Mouse (Mus musculus): ENCODE results near the gene Sema4c.
A peak's percentile ranks its signal among the peaks of the same experiment; 100 is the strongest.

Sema4c gene

DNA sequence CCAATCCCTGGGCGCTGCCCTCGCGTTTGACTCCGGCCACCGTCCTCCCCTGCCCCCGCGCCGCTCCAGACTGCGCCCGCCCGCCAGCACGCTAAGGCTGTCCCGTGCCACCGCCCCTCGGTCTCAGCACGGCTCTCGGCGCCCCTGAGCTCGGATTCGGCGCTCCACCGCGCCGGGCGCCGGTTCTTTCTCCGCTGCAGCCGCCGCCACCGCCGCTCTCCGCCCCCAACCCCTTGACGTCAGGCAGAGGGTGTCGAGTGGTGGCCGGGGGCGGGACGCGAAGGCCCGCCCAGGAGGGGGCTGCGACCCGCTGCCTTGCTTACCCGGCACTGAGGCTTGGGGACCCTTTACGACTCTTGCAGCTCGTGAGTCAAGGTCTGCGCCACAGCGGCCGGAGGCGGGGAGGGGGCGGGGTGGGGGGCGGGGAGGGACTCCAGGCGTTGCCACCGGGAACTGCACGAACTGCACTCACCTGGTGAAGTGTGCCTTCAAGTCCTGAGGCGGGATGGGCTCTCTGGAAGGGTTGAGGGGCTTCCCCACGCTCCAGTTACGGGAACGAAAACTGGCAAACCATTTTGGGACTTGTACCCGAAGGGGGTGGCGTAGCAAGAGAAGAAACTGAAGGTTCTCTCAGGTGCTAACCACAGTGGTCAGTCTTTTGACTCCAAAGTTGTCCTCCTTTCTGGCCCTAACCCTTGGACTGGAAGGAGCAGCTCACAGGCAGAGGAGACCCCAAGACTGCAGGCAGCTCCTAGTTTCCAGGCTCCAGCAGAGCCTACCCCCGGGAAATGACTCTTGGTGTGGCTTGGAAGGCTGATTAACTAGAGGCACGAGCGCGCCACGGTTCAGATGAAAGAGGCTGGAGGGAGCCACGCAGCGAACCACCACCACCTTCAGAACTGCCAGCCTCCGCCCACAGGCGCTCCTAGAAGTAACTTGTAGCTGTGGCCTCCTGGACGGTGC is at the start of gene Sema4c:
Sema4c (minus strand) TSS at position 319 of the 963 bp plus-strand sequence.
- DNase-seq (ENCODE audit: low spot score): peak; percentile 57

DNA sequence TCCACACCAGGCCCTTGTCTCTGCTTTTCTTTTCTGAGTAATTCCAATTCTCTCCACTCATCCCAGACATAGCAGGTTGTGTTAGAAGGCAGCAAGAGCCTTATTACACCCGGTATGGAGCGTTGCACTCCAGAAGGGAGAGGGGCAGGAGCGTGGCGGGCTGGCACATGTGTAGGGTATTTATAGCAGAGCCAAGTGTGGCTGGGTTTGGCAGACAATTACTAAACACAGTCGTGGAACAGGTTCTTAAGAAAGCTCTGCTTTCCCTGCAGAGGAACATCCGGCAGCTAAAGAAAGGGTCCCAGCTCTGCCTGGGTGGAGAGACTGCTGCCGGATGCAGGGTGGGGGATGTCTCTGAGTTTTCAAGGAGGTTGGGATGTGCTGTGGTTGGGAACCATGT is 48.8 kb upstream of the Sema4c start:
- no peak for DNase-seq (ENCODE audit: low spot score)

DNA sequence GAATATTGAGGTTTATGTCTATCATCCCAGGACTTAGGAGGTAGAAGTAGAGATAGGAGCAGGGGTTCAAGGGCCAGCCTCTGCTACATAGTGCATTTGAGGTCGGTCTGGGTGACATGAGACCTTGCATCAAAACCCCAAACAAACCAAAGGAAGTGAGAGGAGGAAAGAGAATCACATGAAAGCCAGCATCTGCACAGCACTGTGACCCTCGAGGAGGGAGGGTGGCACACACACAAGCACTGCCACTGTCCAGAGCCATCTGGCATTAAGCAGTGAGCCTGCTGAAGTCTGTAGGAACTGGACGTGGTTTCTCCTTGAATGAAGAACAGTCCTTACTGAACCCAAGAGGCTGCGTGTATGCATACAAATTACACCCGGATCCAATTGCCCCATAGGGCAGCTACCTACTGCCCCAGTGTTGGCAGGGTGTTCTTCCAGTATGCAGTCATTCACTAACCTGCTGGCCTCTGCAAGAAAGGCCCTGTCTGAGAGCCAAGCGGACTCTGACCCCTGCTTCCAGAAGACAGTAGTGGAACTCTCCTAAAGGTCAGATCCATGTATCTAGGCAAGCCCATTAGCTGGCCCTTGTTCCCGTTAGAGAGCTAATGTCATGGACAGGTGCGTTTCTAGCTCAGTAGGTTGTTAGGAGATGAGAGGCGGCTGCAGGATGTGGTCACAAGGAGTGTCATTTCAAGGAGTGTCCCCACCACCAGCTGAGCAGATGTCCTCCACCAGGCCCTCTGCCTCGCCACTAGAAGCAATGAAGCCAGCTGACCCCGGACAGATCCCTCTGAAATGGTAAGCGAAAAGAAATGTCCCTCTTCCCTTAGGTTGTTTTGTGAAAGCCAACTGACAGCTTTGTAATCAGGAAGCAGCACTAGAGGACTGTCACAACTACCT is 46.4 kb upstream of the Sema4c start:
- DNase-seq (ENCODE audit: low spot score): no peak

DNA sequence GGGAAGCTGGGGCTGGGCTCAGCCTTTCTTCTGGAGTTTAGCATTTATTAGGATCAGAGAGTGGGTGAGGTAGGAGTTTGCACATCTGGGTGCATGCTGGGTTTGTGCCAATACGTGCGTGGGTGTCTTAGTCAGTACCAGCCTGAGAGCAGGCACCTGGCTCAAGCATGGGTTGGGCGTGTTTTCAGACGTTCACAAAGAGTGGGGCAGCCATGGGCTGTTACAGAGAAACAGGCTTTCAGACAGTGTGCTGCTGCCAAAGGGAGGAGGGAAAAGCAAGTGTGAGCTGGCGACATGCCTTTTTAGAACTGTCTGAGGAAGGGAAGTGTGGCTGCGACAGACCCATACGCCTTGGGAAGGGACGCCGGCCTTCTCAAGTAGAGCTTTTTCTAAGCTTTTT is 45.2 kb upstream of the Sema4c start:
- DNase-seq (ENCODE audit: low spot score): no peak

DNA sequence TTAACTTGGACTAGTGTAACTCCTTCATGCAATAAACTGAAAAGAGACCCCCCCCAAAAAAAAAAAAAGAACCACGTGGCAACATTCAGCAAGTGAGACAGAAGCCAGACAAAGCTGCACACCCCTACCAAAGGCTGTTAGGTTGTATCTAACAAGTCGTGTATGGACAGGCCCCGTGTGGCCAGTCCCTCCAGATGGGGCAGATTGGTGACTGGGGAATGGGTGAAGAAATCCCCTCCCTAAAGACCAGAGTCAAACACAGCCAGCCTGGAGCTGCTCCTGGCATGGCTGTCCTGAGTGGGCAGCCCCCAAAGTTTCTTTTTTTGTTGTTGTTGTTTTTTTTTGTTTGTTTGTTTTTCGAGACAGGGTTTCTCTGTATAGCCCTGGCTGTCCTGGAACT is 44.1 kb upstream of the Sema4c start:
- DNase-seq (ENCODE audit: low spot score): no peak

DNA sequence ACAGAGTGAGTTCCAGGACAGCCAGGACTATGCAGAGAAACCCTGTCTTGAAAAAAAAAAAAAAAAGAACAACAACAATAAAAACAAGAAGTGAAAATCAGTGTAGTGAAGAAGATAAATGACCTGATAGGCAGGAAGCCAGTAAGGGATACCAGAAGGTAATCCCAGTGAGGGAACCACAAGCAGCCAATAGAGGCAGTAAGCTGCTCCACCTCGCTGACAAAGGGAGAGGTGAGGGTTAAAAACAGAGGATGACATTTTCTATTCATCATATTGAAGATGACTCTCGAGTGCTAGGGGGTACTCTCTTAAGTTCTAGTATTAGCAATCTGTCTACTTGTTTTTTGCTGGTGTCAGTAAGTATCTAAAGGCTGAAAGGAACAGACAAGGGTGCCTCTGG is 40.3 kb upstream of the Sema4c start:
- DNase-seq (ENCODE audit: low spot score): no peak

DNA sequence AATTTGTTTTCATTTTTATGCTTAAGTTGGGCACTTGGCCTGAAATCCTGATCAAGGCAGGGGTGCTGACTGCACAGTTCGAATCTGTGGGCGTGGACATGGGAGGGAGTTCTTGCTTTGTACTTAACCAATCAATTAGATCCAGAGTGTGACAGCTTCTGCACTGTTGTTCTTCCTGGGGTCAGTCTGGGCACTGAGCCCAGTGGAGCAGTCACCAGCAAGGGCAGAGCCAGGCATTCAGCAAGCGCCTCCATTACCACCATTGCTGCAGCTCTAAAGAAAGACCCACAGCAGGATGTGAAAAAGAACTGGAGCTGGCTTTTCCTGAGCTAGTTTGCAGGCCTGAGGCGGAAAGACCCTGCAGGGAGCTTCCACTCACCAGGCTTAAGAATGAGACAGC is 38.0 kb upstream of the Sema4c start:
- DNase-seq (ENCODE audit: low spot score): no peak

DNA sequence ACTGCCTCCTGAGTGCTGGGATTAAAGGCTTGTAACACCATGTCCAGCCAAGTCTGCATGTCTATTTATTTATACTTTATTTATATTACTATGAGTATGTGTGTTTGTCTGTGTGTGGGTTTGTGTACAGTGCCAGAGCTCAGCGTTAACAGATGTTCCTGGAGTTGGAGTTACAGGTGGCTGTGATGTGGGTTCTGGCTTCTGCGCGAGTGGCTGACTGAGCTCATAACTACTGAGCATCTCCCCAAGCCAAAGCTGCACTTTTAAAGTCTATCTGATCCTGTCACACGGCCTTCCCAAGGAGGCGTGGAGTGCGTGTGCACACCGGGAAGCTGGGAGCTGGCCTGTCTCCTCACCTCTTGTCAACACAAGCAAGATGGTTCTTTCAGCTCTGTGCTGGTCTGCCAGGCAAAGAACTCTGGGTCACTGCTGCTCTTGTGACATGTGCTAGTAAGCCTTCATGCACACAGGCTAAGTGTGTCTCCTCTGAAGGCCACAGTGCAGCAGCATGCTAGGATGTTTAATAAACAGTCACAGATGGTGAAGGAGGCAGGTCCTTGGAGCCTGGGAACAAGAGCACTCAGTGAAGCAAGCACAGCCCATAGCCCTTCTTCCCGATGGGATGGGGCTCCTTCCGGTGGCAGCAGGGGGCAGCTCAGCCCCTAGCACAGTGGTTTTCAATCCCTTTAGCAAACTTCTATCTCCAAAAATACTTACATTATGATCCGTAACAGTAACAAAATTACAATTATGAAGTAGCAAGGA is 37.2 kb upstream of the Sema4c start:
- DNase-seq (ENCODE audit: low spot score): no peak

DNA sequence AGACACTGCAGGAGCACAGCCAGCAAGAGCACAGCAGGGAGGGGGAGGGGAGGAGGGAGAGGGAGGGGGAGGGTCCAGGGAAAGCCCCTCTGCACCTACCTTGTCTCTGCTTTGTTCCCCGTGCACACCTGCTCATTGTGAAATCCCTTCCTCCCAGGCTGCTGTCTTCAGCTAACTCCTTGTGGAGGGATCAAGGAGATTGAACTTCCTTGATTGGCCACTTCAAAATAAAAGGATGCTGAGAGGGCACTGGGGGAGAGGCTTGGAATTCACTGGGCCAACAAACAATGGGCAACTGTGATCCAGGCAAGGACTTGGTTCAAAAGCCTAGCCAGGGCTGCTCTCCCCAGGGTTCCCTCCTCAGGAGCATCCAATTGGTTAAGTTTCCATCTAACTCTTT is 35.0 kb upstream of the Sema4c start:
- DNase-seq (ENCODE audit: low spot score): no peak

DNA sequence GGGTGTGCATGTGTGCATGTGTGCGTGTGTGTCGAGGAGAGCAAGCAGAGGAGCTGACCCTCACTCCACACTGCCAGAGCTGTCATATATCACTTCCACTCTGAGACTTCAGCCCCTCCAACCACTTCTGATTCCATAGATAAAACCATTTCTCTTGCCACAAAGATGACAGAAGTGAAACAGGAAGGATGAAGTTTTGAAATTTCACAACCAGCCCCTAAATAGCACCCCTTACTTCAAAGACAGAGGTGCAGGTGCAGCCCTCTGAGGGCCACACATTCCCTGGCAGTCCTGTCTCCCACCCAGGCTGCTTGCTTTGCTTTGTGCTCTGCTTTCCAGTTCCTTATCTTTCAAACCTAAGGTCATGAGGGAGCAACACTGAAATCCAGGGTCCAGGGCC is 33.3 kb upstream of the Sema4c start:
- no peak for DNase-seq (ENCODE audit: low spot score)

DNA sequence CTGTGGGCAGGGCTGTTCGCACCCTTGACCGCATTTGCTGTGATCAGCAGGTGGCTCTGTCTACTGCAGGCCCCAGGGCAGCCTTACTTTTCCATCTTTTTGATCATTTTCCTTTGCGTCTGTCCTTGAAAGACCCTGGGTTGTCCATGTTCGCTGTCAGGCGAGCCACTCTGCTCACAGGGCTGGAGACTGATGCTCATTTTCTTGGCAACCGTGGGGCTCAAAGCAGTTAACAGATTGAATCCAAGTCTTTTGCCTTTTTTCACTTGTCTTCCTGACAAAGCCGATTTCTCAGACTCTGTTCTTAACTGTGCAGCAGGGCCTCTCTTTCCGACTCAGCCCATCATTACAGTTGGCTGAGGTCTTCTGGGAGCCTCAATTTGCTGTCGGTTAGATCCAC is 32.5 kb upstream of the Sema4c start:
- DNase-seq (ENCODE audit: low spot score): no peak

DNA sequence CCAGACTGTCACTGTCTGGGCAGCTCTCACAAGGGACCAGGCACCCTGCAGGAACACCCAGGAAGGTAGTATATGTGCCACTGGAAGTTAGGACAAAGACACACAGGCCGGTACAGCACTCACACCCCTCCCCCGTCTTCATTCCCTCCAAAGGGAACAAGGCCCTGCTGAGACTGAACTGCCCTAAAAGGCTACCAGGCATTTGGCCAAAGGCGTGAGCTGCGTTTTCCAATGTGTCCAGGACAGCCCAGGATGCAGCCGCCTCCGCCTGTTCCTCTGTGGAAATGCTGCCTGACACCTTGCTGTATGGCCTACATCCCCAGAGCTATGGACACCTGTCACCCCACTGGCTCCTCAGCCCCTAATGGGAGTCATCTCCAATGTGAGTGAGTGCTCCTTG is 31.3 kb upstream of the Sema4c start:
- no peak for DNase-seq (ENCODE audit: low spot score)

DNA sequence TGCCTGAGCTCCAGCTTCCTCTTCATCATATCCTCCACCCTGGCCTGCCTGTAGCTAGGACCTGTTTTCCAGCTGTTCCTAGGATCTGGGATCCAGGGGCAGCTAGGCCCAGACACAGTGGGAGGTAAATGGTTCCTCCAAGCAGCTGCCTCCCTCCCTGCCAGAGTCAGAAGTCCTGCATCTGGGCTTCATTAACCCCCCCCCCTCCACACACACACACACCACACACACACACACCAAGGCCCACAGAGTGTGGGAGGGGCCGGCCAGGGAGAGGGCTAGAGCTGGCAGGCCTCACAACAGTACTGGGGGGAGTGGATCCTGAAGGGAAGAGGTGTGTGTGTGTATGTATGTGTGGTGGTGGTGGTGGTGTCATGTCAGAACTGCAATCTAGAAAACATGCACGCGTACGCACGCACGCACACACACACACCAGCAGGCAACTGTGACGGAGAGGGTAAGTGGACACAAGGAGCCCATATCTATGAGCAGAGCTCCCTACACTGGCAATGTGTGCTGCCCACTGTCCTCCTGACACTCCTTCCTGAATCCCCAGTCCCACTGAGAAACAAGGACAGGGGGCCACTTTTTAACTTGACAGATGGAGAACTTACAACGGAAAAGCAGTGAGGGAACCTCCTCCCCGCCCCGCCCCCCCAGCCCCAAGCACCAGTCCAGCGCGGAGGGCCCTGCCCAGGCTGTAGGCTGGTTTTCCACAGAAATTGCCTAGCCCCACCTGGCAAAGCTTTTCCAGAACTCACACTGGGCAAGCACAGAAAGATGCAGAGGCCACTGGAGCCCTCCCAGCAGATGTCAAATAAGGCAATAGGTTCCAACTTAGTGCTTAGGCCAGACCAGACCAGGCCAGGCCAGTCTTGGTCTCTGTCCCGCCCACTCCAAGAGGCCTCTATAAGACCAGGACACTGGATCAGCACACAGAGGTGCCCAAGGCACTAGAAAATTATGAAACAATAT is 30.6 kb upstream of the Sema4c start:
- DNase-seq (ENCODE audit: low spot score): no peak

DNA sequence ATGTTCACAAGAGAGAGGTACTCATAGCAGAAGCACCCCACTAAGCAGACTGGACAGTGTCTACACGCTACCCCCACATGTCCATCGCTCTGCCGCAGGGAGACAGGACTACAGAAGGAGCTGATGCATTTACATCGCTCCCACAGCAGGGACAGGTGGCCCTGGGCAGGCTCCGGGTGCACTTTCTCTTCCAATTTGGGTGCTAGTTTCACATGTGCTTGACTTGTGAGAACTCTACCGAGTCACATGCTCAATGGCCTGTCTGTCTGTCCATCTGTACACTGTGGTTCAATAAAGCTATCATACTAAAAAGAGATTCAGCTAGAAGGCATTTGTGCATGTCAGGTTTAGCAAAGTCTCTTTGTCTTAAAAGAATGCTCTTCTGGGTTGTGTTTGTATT is 29.7 kb upstream of the Sema4c start:
- no peak for DNase-seq (ENCODE audit: low spot score)

DNA sequence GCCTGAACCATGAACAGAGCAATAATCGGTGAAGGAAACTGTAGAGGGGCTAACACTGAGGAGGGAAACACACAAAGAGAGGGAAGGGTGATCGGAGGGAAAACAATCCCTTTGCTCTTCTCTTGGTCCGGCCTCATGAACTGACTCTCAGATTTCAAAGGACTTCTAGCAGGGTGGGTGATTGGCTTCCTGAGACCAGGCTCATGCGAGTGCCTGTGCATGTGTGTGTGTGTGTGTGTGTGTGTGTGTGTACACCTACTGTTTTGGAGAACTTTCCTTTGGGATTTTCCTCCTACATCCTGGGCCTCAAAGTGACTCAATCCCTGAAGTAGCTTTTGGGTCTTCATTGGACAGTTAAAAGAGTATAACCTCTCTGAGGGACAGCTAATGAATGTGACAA is 28.1 kb upstream of the Sema4c start:
- no peak for DNase-seq (ENCODE audit: low spot score)

DNA sequence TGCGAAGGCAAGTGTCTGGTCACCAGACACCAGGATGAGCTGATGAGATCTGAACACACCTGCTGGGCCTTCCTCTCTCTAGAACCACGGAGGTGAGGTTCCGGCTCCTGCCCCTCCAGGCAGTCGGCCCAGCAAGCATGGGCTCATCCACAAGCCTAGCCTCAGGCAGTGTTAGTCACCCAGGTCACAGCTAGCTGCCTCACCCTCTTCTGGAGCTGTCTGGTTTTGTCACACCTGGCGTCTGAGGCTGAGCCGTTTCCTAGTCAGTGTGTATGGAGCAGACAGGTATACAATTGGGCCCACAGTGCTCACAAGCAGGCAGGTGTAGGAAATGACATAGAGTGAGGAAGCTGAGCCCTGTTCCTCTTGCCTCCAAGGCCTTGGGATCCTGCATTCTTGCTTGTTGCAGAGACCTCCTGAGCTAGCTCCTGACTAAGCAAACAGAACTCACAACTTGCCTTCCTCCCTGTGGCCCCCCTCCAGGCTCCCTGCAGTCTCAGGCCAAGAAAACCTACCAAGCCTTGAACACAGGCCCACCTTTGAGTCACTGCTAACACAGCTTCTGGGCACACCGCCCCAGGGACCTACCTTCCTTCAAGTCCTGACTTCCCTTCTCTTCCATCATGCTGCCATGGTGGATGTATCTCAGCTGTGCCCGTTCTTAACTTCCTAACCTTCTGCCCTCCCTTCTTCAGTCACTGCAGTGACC is 25.4 kb upstream of the Sema4c start:
- no peak for DNase-seq (ENCODE audit: low spot score)

DNA sequence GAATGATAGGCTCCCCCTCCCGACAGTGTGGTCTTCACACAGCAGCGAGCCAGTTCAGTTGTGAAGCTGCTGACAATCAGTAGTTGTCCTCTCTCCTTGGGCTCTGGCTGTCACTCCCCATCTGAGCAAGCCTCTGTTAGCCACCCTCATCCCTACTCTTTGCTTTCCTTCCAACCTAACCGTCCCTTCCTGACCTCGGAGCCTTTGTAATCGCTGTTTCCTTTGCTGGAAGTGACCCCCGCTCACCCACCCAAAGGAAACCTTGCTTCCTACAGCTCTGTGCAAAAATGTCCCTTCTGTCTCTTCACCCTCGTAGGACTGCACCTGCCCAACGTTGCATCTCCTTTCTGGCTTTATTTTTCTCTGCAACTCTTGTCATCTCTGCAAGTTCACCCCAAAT is 24.1 kb upstream of the Sema4c start:
- no peak for DNase-seq (ENCODE audit: low spot score)

DNA sequence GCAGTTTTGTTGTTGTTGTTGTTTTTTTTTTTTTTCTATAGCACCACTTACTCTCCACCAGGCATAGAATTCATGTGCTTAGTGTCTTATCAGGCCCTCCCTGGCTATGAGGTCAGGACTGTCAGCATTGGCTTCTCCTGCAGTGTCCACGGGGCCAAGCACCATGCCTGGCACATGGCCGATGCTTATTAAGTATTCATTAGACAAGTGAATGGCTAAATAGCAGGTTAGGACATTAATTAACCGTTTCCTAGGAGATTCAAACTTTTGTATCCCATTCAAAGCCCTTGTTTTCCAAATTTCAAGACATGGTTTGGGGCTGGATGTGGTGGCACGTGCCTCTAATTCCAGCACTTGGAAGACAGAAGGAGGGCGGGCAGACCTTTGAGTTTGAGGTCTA is 23.1 kb upstream of the Sema4c start:
- no peak for DNase-seq (ENCODE audit: low spot score)

DNA sequence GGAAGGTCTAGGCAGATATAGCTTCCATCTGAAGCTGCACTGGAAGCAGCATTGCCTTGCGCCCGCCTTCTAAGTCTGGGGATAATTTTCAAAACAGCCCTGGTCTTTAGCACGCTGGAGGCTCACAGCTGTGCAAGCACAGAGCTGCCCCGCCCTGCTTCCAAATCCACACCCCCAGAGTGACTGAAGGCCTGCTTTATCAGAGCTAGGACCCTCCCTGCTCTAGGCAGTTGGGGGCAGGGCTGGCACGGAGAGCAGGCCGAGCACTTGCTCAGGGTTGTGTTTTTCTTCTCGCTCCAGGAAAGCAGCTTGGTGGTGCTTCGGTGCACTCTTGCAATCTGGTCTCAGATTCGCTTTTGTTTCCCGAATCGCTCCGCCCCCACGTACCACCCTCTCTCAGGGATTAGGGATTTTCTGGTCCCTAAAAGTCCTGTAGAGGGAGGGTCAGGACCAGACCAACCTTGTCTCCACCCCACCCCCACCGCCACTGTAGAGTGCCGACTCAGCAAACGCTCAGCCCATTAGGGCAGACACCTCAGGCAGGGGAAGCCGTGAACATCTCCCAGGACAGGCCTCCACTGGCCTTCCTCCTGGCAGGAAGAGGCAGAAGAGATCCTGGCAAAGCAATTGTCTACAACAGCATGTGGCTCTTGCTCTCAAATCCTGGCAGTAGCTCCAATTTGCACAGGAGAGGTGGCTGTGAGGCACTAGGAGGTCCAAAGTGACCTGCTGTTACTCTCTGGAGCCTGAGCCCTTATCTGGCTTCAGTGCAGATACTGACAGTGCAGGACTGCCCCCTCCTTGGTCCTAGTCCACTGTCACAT is 22.4 kb upstream of the Sema4c start:
- DNase-seq (ENCODE audit: low spot score): no peak

DNA sequence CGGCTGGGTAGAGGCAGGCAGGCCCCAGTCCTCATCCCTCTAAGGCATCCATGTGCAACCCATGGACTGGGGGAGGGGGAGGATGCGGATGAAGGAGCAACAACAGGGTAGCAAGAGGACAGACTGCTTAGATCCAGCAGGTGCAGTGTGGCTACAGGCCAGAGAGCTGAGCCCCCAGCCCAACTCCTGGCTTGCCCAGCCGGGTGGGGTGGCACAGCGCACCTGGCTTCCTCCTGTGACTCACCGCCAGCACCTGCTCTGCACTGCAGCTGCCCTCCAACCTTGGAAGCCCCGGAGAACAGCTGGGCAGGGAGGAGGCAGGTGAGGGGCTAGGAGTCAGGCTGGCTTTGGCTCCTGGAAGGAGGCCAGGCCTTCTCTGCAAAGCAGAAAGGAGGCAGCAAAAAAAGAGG is 21.8 kb upstream of the Sema4c start:
- no peak for DNase-seq (ENCODE audit: low spot score)

All from T-cell, adult 2 months (primary cell).